Mouse (Mus musculus) kidney, postnatal 0 days (tissue): Measurements from ENCODE around the gene Cpe. TPM values are rescaled to one million over a fixed set of nuclear protein-coding genes. Genes with fewer than 3 reads are reported as not detected.

Experiments used
- ATAC-seq: fragments of 200-750 bp; cut with Nextera tagmentation; replicated peaks from 2 replicates; pipeline ENCODE4 v1.8.0; 2017; ENCODE audit warnings: low read depth, moderate number of reproducible peaks, moderate TSS enrichment, moderate library complexity; ENCODE audit not compliant: low FRiP score
- DNase-seq: peaks from one replicate; pipeline ENCODE4 v3.0.0-alpha.2; 2016; ENCODE audit warnings: low spot score
- H3K27ac ChIP-seq: fragments of 300-500 bp; sonication (generic); 2 replicates; pipeline ENCODE4 v1.5.1; 2014; ENCODE audit warnings: mild to moderate bottlenecking
- H3K27me3 ChIP-seq: fragments of 300-500 bp; sonication (generic); 2 replicates; pipeline ENCODE4 v1.6.1; 2014; ENCODE audit warnings: low read length, mixed read lengths; ENCODE audit not compliant: insufficient read depth
- H3K36me3 ChIP-seq: fragments of 300-500 bp; sonication (generic); 2 replicates; pipeline ENCODE4 v1.6.1; 2014; ENCODE audit warnings: low read length, mixed read lengths; ENCODE audit not compliant: insufficient read depth
- H3K4me1 ChIP-seq: fragments of 300-500 bp; sonication (generic); replicated peaks from 2 replicates; pipeline ENCODE4 v1.6.1; 2014; ENCODE audit warnings: antibody characterized with exemption, low read length, mixed read lengths; ENCODE audit not compliant: insufficient read depth
- H3K4me2 ChIP-seq: fragments of 300-500 bp; sonication (generic); 2 replicates; pipeline ENCODE4 v1.6.1; 2014; ENCODE audit warnings: mild to moderate bottlenecking, low read length, moderate library complexity, mixed read lengths
- H3K4me3 ChIP-seq: fragments of 300-500 bp; sonication (generic); replicated peaks from 2 replicates; pipeline ENCODE4 v1.5.1; 2014; ENCODE audit warnings: low read depth, low read length
- H3K9ac ChIP-seq: fragments of 300-500 bp; sonication (generic); 2 replicates; pipeline ENCODE4 v1.6.1; 2014; ENCODE audit warnings: low read depth, low read length
- H3K9me3 ChIP-seq: fragments of 300-500 bp; sonication (generic); replicated peaks from 2 replicates; pipeline ENCODE4 v1.6.1; 2016; ENCODE audit warnings: low read length, inconsistent platforms, mixed read lengths
- CTCF ChIP-seq: IDR thresholded peaks from 2 replicates; pipeline ENCODE4 v1.5.1; 2016; ENCODE audit warnings: antibody characterized with exemption, low read depth, mild to moderate bottlenecking, moderate library complexity
- WGBS: fragments of 180-500 bp; shearing (Covaris S2); extraction: QIAGEN DNeasy Blood & Tissue Kit; methylation state at CpG from one replicate; pipeline ENCODE4 v1.1.7; 2014; 5-methylcytosine and 5-hydroxymethylcytosine counted together
- polyA plus RNA-seq: library from polyadenylated mRNA; unstranded; fragments of >200 nt; fragmentation: Nextera tagmentation; extraction: Ambion mirVana; gene quantifications from 2 replicates; pipeline ENCODE4 v1.2.1, GENCODE M21; 2015

The Cpe gene
- polyA plus RNA-seq, 1 experiment from 2014 or later = 115 TPM

GRCm38 (mm10) chr8:64707481-64707880 is 14.6 kb upstream of the Cpe start:
- Histone ChIP-seq H3K9ac (no peak overlapping the region), H3K27ac (no peak overlapping the region), H3K27me3 (no peaks in the 10 kb centered on the region), H3K4me3 (no peak overlapping the region), H3K4me1 (no peaks in the 10 kb centered on the region), H3K9me3 (no peaks in the 10 kb centered on the region), H3K36me3 (no peaks in the 10 kb centered on the region), H3K4me2 (no peak overlapping the region)
- TF ChIP-seq CTCF = no peak
- ATAC-seq (no peak), DNase-seq (no peak)

DNA sequence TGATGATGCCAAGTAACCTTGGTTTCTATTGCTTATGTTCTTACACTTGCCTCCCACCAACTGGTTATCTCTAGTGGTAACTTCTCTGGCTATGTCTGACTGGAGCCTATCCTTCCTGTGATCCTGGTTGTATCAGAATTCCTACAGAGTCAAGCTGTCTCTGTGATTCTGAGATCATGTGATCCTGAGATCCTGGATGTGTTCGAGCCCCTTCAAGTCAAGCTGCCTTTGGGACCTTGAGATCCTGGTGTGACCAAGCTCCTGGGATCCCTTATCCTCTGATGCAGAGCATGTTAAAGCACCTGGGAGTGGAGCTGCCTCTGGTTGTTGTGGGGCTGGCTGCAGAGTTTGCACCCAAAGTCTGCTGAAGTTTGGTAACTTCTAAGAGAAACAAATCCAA is 10.3 kb upstream of the Cpe start:
- Histone ChIP-seq H3K4me2 (no peak overlapping the region), H3K27ac (no peak overlapping the region), H3K36me3 (no peaks in the 10 kb centered on the region), H3K4me1 (no peaks in the 10 kb centered on the region), H3K27me3 (no peaks in the 10 kb centered on the region), H3K9ac (no peak overlapping the region), H3K9me3 (no peaks in the 10 kb centered on the region), H3K4me3 (no peak overlapping the region)
- 80% methylated on average over 1 of the region's 1 CpGs for WGBS
- DNase-seq (no peak), ATAC-seq (no peak)
- no peak for TF ChIP-seq CTCF

DNA sequence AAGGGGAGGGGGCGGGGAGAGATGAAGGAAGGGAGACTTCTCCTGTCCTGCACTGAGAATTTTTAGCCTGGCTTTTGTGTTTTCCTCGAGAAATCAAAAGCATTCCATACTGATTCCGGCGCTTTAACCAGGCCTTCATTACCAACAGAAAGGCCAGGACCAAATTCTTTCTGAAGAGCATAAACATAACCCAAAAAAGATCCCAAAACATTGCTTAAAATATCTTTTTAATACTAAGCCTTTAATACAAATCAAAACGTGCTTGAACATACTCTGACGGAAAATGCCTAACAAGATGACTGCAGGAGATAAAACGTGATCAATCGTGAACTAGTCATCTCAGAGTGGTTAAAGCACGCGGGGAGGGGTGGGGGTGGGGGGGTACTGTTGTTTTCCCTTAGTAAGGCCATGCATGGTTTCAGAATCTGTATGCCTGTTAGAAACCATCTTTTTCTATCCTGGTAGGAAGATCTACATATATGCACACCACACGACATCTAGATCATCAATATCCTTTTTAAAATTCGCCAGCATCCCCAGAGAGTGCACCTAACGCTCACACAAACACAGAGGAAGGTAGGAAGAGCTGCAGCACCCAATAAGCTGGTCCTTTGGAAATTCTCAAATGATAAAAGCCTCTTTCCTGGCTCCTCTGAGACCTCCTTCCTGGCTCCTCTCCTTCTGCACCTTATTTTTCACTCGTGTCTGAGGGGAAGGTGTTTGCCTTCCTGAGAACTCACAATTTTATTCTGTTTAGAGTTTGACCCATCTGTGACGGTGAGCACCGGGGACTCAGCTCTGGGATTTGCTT is 1.1 kb downstream of the Cpe start:
- 22% methylated on average over 16 of the region's 16 CpGs for WGBS
- Histone ChIP-seq H3K27ac (no peak overlapping the region), H3K9ac (peak overlapping the region; percentile 57), H3K4me2 (peak overlapping the region; percentile 70), H3K9me3 (no peaks in the 10 kb centered on the region), H3K4me1 (no peaks in the 10 kb centered on the region), H3K27me3 (no peaks in the 10 kb centered on the region), H3K4me3 (peak overlapping the region; percentile 48), H3K36me3 (no peaks in the 10 kb centered on the region)
- no peak for DNase-seq
- no peak for ATAC-seq
- TF ChIP-seq CTCF = no peak

GRCm38 (mm10) chr8:64690845-64691244 is 2.0 kb downstream of the Cpe start:
- Histone ChIP-seq H3K4me3 (no peak overlapping the region), H3K36me3 (no peaks in the 10 kb centered on the region), H3K4me1 (no peaks in the 10 kb centered on the region), H3K9me3 (no peaks in the 10 kb centered on the region), H3K27me3 (no peaks in the 10 kb centered on the region), H3K27ac (no peak overlapping the region), H3K9ac (no peak overlapping the region), H3K4me2 (no peak overlapping the region)
- no peak for DNase-seq
- TF ChIP-seq CTCF = no peak
- WGBS = 86% methylated on average over 6 of the region's 6 CpGs
- no peak for ATAC-seq

GRCm38 (mm10) chr8:64690306-64690705 is 2.5 kb downstream of the Cpe start:
- Histone ChIP-seq H3K9ac (no peak overlapping the region), H3K4me1 (no peaks in the 10 kb centered on the region), H3K27ac (no peak overlapping the region), H3K27me3 (no peaks in the 10 kb centered on the region), H3K36me3 (no peaks in the 10 kb centered on the region), H3K9me3 (no peaks in the 10 kb centered on the region), H3K4me2 (no peak overlapping the region), H3K4me3 (no peak overlapping the region)
- 81% methylated on average over 6 of the region's 6 CpGs for WGBS
- DNase-seq (no peak), ATAC-seq (no peak)
- TF ChIP-seq CTCF = no peak

DNA sequence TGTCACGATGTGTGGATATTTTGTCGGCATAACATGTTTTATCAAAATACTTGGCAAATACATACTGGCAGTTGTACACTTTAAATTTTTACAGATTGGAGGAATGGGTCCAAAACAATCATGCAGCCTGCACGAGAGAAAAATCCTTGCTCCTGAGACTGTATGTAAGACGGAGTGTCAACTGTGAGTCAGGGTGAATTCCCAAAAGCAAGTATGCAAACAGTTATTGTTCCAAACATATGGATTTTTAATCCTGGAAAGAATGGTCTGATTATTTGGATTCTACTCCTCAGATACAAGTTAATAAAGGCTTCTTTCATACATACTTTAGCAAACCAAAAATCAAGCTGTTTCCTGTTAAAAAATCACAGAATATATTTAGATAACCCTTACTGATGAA is 4.1 kb downstream of the Cpe start:
- no peak for TF ChIP-seq CTCF
- Histone ChIP-seq H3K4me2 (no peak overlapping the region), H3K4me3 (no peak overlapping the region), H3K9ac (no peak overlapping the region), H3K4me1 (no peaks in the 10 kb centered on the region), H3K27ac (no peak overlapping the region), H3K27me3 (no peaks in the 10 kb centered on the region), H3K9me3 (no peaks in the 10 kb centered on the region), H3K36me3 (no peaks in the 10 kb centered on the region)
- no peak for ATAC-seq
- WGBS = 63% methylated on average over 4 of the region's 4 CpGs
- peak; percentile 32 for DNase-seq

GRCm38 (mm10) chr8:64688161-64688560 is 4.7 kb downstream of the Cpe start:
- no peak for ATAC-seq
- peak; percentile 80 for DNase-seq
- Histone ChIP-seq H3K4me2 (no peak overlapping the region), H3K4me3 (no peak overlapping the region), H3K9ac (no peak overlapping the region), H3K27ac (no peak overlapping the region), H3K27me3 (no peaks in the 10 kb centered on the region), H3K4me1 (no peaks in the 10 kb centered on the region), H3K9me3 (no peaks in the 10 kb centered on the region), H3K36me3 (no peaks in the 10 kb centered on the region)
- 59% methylated on average over 3 of the region's 3 CpGs for WGBS
- TF ChIP-seq CTCF = no peak
